Mouse (Mus musculus) CH12.LX (cell line): ENCODE measurements around the gene Palm.

ENCODE experiments used
- CTCF ChIP-seq, 2 experiments: IDR thresholded peaks in 1 of 2; conservative IDR thresholded peaks in 1 of 2; 2 replicates each; pipeline ENCODE4 v1.5.1; 2011 to 2012; ENCODE audit warnings: low read depth in 2 of 2, low read length in 2 of 2, improper control_type of control experiment in 1 of 2, inconsistent platforms in 1 of 2, mild to moderate bottlenecking in 1 of 2, moderate library complexity in 1 of 2
- E2F4 ChIP-seq: IDR thresholded peaks from 2 replicates; pipeline ENCODE4 v1.6.1; 2011; ENCODE audit warnings: low read depth, low read length, improper control_type of control experiment; ENCODE audit not compliant: insufficient replicate concordance
- EP300 ChIP-seq: IDR thresholded peaks from 2 replicates; pipeline ENCODE4 v1.6.1; 2011; ENCODE audit warnings: low read length, improper control_type of control experiment
- HCFC1 ChIP-seq: IDR thresholded peaks from 2 replicates; pipeline ENCODE4 v1.6.1; 2012; ENCODE audit warnings: low read depth, mild to moderate bottlenecking, inconsistent platforms, low read length, improper control_type of control experiment
- MAX ChIP-seq: IDR thresholded peaks from 2 replicates; pipeline ENCODE4 v1.6.1; 2011; ENCODE audit warnings: low read length, improper control_type of control experiment
- POLR2A ChIP-seq: IDR thresholded peaks from 2 replicates; pipeline ENCODE4 v1.6.1; 2011; ENCODE audit warnings: low read depth, mild to moderate bottlenecking, improper control_type of control experiment, low read length
- RAD21 ChIP-seq: IDR thresholded peaks from 2 replicates; pipeline ENCODE4 v1.6.1; 2011; ENCODE audit warnings: low read depth, mild to moderate bottlenecking, low read length, improper control_type of control experiment, moderate library complexity
- TCF12 ChIP-seq: IDR thresholded peaks from 2 replicates; pipeline ENCODE4 v1.6.1; 2014; ENCODE audit warnings: low read depth, mild to moderate bottlenecking, inconsistent platforms, low read length, improper control_type of control experiment
- UBTF ChIP-seq: IDR thresholded peaks from 2 replicates; pipeline ENCODE4 v1.6.1; 2012; ENCODE audit warnings: low read depth, mild to moderate bottlenecking, inconsistent platforms, low read length, improper control_type of control experiment, moderate library complexity

DNA sequence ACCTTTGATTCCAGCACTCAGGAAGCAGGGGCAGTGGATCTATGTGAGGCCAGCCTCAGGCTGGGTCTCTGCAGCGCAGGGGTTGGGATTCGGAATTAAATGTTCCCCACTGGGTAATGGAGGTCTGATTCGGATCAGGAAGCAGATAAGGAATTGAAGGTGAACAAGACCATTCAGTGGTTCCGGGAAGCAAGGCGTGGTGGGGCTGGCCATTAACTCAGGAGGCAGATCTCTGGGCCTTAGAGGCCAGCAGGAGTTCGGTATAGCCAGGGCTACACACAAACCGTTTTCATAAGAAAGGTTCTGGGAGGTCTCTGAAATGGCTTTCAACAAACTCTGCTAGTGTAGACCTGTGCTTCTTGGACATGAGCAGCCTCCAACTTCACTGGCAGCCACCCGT is 59.5 kb downstream of the Palm start:
- no peak for TF ChIP-seq CTCF (conservative IDR thresholded peaks at IDR 0.05 in 1 of 2, IDR thresholded peaks at IDR 0.05 in 1 of 2; ENCODE audit: low read depth in 2 of 2, low read length in 2 of 2)
- no peak for TF ChIP-seq POLR2A
- TF ChIP-seq MAX: no peak
- no peak for TF ChIP-seq HCFC1
- TF ChIP-seq RAD21: no peak
- no peak for TF ChIP-seq E2F4
- TF ChIP-seq UBTF: no peak
- no peak for TF ChIP-seq EP300
- no peak for TF ChIP-seq TCF12
